Mouse (Mus musculus): ENCODE measurements around the gene Rap1gap. TPM values are rescaled to one million over a fixed set of nuclear protein-coding genes. Genes with fewer than 3 reads are reported as not detected.

Gene Rap1gap
- polyA plus RNA-seq, 1 experiment from 2014 or later = 12.5 TPM

GRCm38 (mm10) chr4:137646262-137646661, 18.3 kb upstream of the Rap1gap start:
- ATAC-seq (replicated peaks; ENCODE audit: low FRiP score) = no peak
- no peak overlapping the region for H3K27ac ChIP-seq
- H3K27me3 ChIP-seq = no peaks in the 10 kb centered on the region
- H3K4me3 ChIP-seq (replicated peaks) = no peak overlapping the region
- H3K9me3 ChIP-seq (replicated peaks) = no peaks in the 10 kb centered on the region
- H3K4me2 ChIP-seq = no peak overlapping the region
- peaks cover 22% of the 10 kb centered on the region for H3K4me1 ChIP-seq
- peaks cover 91% of the 10 kb centered on the region for H3K36me3 ChIP-seq
- H3K9ac ChIP-seq = no peak overlapping the region

GRCm38 (mm10) chr4:137647648-137648047, 16.9 kb upstream of the Rap1gap start:
- H3K27ac ChIP-seq = no peak overlapping the region
- 89% methylated on average over 6 of the region's 6 CpGs for WGBS
- peaks cover 13% of the 10 kb centered on the region; the same call in 1 of the 2 replicates for H3K4me1 ChIP-seq
- no peak overlapping the region for H3K4me3 ChIP-seq (replicated peaks)
- ATAC-seq (replicated peaks; ENCODE audit: low FRiP score) = no peak
- no peaks in the 10 kb centered on the region for H3K27me3 ChIP-seq
- H3K36me3 ChIP-seq = peaks cover 96% of the 10 kb centered on the region
- no peak overlapping the region for H3K9ac ChIP-seq
- no peak overlapping the region for H3K4me2 ChIP-seq
- no peaks in the 10 kb centered on the region for H3K9me3 ChIP-seq (replicated peaks)

DNA sequence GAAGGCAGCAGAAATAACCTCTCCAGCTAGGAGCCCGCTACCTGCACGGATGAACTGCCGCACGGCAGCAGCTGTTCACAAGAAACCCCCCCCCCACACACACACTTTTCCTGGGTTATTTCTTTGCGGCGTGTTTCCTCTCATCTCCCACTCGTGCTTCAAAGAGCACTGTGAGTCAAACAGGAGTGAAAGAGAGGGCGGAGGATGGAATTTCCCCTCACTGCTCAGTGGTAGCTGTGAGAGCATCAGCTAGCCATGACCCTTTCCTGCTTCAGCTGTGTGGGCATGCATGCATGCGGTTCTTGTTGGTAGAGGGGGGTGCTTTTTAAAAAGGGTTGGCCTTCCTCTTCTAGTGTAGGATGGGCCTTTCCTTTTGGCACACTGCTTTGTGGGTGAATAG, 16.3 kb upstream of the Rap1gap start:
- H3K9ac ChIP-seq = no peak overlapping the region
- H3K27ac ChIP-seq = no peak overlapping the region
- H3K4me2 ChIP-seq = no peak overlapping the region
- peaks cover 11% of the 10 kb centered on the region; the same call in 1 of the 2 replicates for H3K4me1 ChIP-seq
- ATAC-seq (replicated peaks; ENCODE audit: low FRiP score) = no peak
- H3K4me3 ChIP-seq (replicated peaks) = no peak overlapping the region
- 60% methylated on average over 9 of the region's 9 CpGs for WGBS
- no peaks in the 10 kb centered on the region for H3K9me3 ChIP-seq (replicated peaks)
- peaks cover 96% of the 10 kb centered on the region for H3K36me3 ChIP-seq
- no peaks in the 10 kb centered on the region for H3K27me3 ChIP-seq

GRCm38 (mm10) chr4:137650912-137651311, 13.6 kb upstream of the Rap1gap start:
- Histone ChIP-seq H3K36me3 (peaks cover 95% of the 10 kb centered on the region), H3K4me2 (no peak overlapping the region), H3K4me3 (replicated peaks) (no peak overlapping the region), H3K27ac (peak overlapping the region; percentile 47), H3K27me3 (no peaks in the 10 kb centered on the region), H3K9ac (no peak overlapping the region), H3K4me1 (peaks cover 11% of the 10 kb centered on the region; the same call in 1 of the 2 replicates), H3K9me3 (replicated peaks) (no peaks in the 10 kb centered on the region)
- 53% methylated on average over 5 of the region's 5 CpGs for WGBS
- peak; percentile 60; the same call in 1 of the 2 replicates for ATAC-seq (replicated peaks; ENCODE audit: low FRiP score)

- H3K4me3 ChIP-seq (replicated peaks) = no peak overlapping the region
- H3K9me3 ChIP-seq (replicated peaks) = no peaks in the 10 kb centered on the region
- ATAC-seq (replicated peaks; ENCODE audit: low FRiP score) = no peak; the same call in 1 of the 2 replicates
- peaks cover 11% of the 10 kb centered on the region; the same call in 1 of the 2 replicates for H3K4me1 ChIP-seq
- H3K27ac ChIP-seq = no peak overlapping the region
- H3K27me3 ChIP-seq = no peaks in the 10 kb centered on the region
- 90% methylated on average over 5 of the region's 5 CpGs for WGBS
- H3K36me3 ChIP-seq = peaks cover 98% of the 10 kb centered on the region
- H3K9ac ChIP-seq = no peak overlapping the region
- H3K4me2 ChIP-seq = no peak overlapping the region
Observed at GRCm38 (mm10) chr4:137652835-137653346, 11.6 kb upstream of the Rap1gap start.

DNA sequence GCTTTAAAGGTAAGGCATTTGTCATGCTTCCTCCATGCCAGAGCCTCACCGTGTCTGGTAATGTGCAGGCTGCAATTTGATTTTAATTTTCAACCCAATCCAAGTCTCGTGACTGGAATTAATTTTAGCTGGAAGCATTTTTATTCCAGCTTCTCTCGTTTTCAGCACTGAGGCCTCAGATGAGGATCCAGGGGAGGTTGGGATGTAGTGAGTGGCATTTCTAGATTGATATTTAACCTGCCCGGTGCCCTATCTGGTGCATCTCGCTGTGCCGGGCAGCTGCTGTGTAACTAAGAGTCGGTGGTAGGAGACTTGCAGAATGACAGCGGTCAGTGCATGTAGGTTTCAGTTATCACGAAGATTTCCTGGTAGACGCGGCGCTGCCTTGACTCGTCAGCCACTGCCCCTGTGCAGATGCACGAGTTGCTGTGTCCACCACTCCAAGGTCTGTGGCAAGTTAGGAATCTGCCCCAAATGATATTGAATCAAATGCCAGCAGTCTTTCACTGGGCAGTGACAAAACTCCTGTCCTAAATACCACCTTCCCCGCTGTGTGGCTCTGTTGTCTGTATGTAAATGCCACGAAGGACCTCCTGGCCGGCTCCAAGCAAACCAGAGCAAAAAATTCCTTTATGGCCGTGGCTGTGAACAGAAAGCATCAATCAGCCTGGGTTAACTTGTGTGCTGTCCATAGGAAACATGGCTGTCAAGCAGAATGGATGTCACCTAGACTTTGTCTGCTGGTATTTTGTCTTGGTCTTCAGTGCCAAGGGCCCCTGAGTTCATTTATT, 9.1 kb upstream of the Rap1gap start:
- no peaks in the 10 kb centered on the region for H3K27me3 ChIP-seq
- peak overlapping the region; percentile 68 for H3K27ac ChIP-seq
- H3K4me3 ChIP-seq (replicated peaks) = no peak overlapping the region
- H3K4me1 ChIP-seq = peaks cover 14% of the 10 kb centered on the region
- 87% methylated on average over 18 of the region's 18 CpGs for WGBS
- ATAC-seq (replicated peaks; ENCODE audit: low FRiP score) = no peak
- no peaks in the 10 kb centered on the region for H3K9me3 ChIP-seq (replicated peaks)
- no peak overlapping the region for H3K4me2 ChIP-seq
- no peak overlapping the region for H3K9ac ChIP-seq
- peaks cover 76% of the 10 kb centered on the region for H3K36me3 ChIP-seq

DNA sequence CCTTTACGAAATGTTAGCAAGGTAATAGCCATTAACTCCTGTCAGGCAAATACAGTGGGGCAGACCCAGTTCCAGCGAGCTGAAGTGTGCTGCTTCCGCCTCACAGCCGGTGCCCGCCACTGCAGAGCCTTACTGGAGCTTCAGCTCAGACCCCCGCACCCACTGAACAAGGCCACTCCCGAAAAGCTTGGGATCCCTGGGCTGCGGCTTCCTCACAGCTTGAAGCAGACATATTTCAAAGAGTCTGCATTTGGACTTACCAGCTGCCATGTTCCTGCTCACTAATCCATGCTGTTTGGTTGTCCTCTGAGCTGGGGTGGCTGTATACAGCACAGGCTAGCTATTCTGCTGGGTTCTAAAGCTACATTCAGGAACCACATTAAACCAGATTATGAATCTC, 6.9 kb upstream of the Rap1gap start:
- Histone ChIP-seq H3K36me3 (peaks cover 53% of the 10 kb centered on the region), H3K4me1 (peaks cover 17% of the 10 kb centered on the region), H3K9me3 (replicated peaks) (no peaks in the 10 kb centered on the region), H3K27me3 (no peaks in the 10 kb centered on the region), H3K4me2 (no peak overlapping the region), H3K4me3 (replicated peaks) (no peak overlapping the region), H3K27ac (no peak overlapping the region), H3K9ac (no peak overlapping the region)
- no peak for ATAC-seq (replicated peaks; ENCODE audit: low FRiP score)
- 84% methylated on average over 8 of the region's 8 CpGs for WGBS

GRCm38 (mm10) chr4:137659541-137659940, 5.0 kb upstream of the Rap1gap start:
- Histone ChIP-seq H3K9ac (no peak overlapping the region), H3K27ac (no peak overlapping the region), H3K4me3 (replicated peaks) (no peak overlapping the region), H3K9me3 (replicated peaks) (no peaks in the 10 kb centered on the region), H3K36me3 (peaks cover 36% of the 10 kb centered on the region), H3K4me1 (peaks cover 25% of the 10 kb centered on the region), H3K4me2 (no peak overlapping the region), H3K27me3 (peaks cover 14% of the 10 kb centered on the region)
- ATAC-seq (replicated peaks; ENCODE audit: low FRiP score) = no peak
- WGBS = 86% methylated on average over 4 of the region's 4 CpGs

DNA sequence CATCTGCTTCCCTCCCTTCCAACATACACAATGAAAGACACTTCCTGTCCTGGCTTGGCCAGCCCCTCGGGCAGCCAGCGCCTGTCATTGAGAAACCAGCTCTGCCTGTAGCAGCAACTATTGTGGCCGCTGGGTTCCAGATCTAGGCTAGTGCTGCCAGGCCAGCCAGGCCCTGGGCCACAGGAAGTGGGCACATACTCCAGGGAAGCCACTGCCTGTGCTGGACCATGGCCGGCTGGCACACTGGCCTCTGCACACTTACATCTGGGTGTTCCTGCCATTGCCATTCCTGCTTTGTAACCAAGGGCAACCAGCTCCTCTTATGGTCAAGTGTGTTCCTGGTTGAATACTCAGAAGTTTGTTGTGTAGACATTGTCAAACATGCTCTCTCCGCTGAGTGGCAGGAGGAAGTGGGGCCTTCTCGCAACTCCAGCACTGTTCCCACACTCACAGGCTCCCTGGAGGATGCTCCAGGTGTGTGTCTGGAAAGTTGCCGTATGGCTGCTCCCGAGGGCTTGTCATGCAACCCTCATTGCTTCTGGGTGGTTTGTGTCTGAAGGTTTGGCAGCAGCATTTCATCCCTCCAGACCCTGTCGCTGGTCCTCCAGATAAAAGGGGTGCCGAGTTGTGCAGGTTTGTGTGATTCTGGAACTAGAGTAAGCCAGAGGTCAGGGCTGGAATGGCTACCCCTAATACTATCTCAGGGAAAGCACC, 4.0 kb upstream of the Rap1gap start:
- Histone ChIP-seq H3K4me3 (replicated peaks) (no peak overlapping the region), H3K4me2 (no peak overlapping the region), H3K9ac (no peak overlapping the region), H3K4me1 (peaks cover 31% of the 10 kb centered on the region), H3K36me3 (peaks cover 27% of the 10 kb centered on the region), H3K9me3 (replicated peaks) (no peaks in the 10 kb centered on the region), H3K27me3 (peaks cover 24% of the 10 kb centered on the region), H3K27ac (peak overlapping the region; percentile 79)
- 71% methylated on average over 10 of the region's 10 CpGs for WGBS
- 0 out of 2 replicates have a peak, but pooled peaks have one; percentile 31 for ATAC-seq (replicated peaks; ENCODE audit: low FRiP score)

- H3K4me3 ChIP-seq (replicated peaks) = no peak overlapping the region
- H3K27me3 ChIP-seq = peaks cover 30% of the 10 kb centered on the region
- H3K4me2 ChIP-seq = no peak overlapping the region
- WGBS = 64% methylated on average over 2 of the region's 2 CpGs
- no peaks in the 10 kb centered on the region for H3K9me3 ChIP-seq (replicated peaks)
- H3K27ac ChIP-seq = peak overlapping the region; percentile 79
- no peak overlapping the region for H3K9ac ChIP-seq
- H3K36me3 ChIP-seq = peaks cover 21% of the 10 kb centered on the region
- peaks cover 31% of the 10 kb centered on the region for H3K4me1 ChIP-seq
- no peak for ATAC-seq (replicated peaks; ENCODE audit: low FRiP score)
Observed at GRCm38 (mm10) chr4:137661078-137661450, 3.5 kb upstream of the Rap1gap start.

- no peak; the same call in 1 of the 2 replicates for ATAC-seq (replicated peaks; ENCODE audit: low FRiP score)
- Histone ChIP-seq H3K9ac (no peak overlapping the region), H3K9me3 (replicated peaks) (no peaks in the 10 kb centered on the region), H3K4me3 (replicated peaks) (no peak overlapping the region), H3K27ac (peak overlapping the region; percentile 75), H3K4me2 (no peak overlapping the region), H3K4me1 (peaks cover 31% of the 10 kb centered on the region), H3K27me3 (peaks cover 34% of the 10 kb centered on the region), H3K36me3 (peaks cover 16% of the 10 kb centered on the region)
- WGBS = 70% methylated on average over 6 of the region's 6 CpGs
Observed at GRCm38 (mm10) chr4:137661547-137661946, 3.0 kb upstream of the Rap1gap start.

DNA sequence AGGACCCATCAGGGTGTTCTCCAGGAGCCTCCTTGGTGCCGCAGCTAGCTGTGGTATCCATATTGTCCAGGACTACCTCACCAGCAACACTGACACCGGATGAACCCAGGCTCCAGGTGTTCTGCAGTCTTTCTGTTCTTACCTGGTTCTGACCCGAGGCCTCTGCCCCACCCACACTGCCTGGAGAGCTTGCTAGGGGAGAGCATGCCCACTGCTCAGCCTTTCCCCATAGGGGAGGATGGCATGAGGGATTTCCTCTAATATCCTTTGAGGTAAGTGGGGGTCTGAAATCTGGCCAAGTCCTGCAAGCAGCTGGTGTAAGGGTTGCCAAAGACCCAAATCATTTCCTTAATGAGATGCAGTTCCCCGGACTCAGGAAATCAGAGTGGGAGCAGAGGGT, 1.0 kb upstream of the Rap1gap start:
- peaks cover 46% of the 10 kb centered on the region for H3K4me1 ChIP-seq
- no peak overlapping the region for H3K4me3 ChIP-seq (replicated peaks)
- H3K4me2 ChIP-seq = no peak overlapping the region
- H3K9ac ChIP-seq = no peak overlapping the region
- H3K27ac ChIP-seq = no peak overlapping the region
- no peaks in the 10 kb centered on the region for H3K36me3 ChIP-seq
- ATAC-seq (replicated peaks; ENCODE audit: low FRiP score) = no peak
- peaks cover 43% of the 10 kb centered on the region for H3K27me3 ChIP-seq
- 81% methylated on average over 4 of the region's 4 CpGs for WGBS
- H3K9me3 ChIP-seq (replicated peaks) = no peaks in the 10 kb centered on the region

Data from kidney, embryonic 15.5 days (tissue).